Mouse (Mus musculus): ENCODE data around the gene Frmd4a. TPM values are rescaled to one million over a fixed set of nuclear protein-coding genes. Genes with fewer than 3 reads are reported as not detected.

The Frmd4a gene
- total RNA-seq, 2 experiments from 2014 or later = 216 to 254 TPM

DNA sequence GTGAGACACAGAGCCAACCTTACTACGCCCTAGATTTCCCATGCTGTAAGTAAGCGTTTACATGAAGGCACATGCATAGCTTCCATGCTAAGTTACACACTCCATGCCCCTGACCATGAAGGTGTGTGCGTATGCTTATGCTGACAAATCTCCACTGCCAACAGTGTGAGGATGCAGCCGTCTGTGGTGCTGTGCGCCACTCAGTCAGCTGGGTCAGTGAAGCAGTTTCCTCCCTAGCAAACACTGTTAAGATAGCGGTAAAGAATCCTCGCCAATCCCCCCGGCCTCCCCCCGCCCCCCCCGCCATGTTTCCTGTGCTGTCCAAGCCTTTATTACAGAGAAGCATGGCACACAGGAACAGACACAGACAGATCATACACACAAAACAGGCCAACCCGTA, 612.0 kb downstream of the Frmd4a start:
- DNase-seq = no peak
- intact Hi-C loops (cut with DNase I) = no loop called here

DNA sequence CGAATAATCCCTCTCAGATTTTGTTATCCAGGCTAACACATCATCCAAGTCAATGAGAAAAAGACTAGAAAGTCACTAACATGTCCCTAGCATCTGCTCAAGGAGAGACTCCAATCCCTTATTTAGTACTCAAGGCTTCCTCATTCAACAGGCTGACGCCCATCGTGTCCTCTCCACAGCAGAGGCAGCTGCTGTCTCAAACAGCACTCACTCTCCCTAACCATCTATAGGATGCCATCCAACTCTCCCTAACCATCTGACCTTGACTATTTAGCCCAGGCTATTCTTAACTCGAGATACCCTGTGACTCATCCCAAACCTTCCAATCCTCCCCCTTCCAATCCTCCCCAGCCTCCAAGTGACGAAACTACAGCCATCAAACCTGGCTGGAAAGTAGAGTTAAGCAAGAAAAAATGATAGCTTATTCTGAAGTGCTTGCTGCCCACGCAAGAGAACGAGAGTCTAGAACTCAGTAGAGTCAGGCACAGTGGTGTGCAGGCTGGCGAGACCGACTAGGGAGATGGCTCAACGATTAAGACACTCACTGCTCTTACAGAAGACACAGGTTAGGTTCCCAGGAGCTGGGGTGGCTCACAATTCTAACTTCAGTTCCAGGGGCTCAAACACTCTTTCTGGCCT, 612.8 kb downstream of the Frmd4a start:
- intact Hi-C loops (cut with DNase I) = no loop called here

DNA sequence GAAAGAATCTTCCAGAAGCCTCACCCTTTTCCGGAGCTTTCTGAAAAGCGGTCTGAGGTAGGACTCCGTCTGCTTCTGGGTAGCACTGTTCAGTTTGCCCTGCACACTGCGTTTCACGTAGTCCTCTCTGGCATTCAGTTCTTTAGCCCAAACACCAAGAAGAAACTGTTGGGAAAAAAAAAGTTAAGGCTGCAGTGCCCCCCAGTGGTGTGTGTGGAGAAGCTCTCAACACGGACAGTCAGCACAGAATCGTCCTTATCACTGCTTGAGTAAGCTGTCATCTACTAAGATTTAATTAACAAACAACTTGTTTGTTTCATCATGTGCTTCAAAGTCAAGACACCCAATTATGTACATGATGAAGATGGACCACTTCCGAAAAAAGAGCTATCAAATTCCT, 618.3 kb downstream of the Frmd4a start:
- intact Hi-C loops (cut with DNase I) = no loop called here
- peak; percentile 21 for DNase-seq

More for the DNA sequence above, 612.8 kb downstream of the Frmd4a start:
- DNase-seq = no peak

DNA sequence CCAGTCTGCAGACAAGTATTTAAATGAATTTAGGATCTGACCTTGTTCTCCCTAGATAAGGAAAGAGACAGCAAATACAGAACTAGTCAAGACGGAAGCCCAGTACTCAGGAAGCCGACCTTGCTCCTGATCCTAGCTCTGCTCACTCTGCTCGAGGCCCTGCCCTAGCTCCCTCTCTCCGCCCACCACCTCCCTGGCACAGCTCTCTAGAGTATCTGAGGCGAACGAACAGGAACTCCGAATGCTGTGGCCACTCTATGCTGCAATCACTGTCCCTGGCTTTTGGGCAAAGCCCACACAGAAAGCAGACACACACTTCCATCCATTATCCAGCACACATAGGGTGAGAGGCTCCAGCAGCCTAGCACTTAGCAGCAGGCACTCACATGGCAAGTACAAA, 619.1 kb downstream of the Frmd4a start:
- DNase-seq = no peak
- intact Hi-C loops (cut with DNase I) = no loop called here

DNA sequence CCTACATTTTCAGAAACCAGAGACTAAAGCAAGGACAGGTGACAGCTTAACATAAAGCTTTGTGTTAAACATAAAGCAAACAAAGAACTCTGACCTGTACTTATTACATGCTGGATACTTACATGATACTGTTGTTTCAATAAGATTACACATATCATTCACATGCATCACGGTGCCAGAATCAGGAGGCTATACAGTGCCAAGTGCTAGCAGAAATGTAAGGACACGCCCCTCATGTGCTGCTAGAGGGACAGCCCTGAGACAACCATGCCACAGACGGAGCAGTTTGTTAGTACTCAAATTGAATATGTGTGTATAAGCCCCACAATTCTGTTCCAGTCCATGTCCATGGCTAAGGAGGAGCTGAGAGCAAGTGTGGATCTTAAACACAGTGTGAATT, 620.7 kb downstream of the Frmd4a start:
- no peak for DNase-seq
- intact Hi-C loops (cut with DNase I) = no loop called here

DNA sequence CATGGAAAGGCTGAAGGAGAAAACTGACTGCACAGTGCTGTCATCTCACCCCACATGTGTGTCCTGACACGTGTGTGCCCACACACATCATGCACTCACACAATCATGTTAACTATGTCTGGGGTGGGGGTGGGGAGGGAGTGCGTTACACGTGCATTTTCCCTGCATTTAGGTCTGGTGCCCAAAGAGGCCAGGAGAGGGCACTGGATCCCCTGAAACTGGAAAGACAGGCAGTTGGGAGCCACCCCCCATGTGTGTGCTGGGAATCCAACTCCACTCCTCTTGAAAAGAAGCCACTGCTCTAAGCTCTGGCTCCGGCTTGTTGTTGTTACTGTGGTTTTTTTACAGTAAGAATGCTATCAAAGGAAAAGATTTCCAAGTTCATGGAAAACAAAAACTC, 627.5 kb downstream of the Frmd4a start:
- no peak for DNase-seq
- intact Hi-C loops (cut with DNase I) = no loop called here

DNA sequence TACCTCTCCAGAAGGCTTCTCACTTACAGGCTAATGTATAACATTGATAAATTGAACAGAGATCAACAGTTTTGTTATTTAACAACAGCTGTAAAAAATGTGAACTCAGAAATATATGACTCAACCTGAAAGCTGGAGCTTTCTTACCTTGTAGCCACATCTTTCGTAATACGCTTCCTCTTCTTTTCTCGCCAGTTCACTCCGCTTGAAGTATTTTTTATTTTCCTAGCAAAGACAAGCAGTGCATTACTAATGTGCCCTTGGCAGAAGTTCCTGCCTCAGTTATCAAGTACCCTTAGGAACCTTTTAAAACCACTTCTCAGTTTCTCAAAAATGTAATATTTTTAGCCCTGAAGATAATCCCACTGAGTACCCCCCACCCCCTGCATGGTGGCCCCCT, 630.6 kb downstream of the Frmd4a start:
- no peak for DNase-seq
- intact Hi-C loops (cut with DNase I) = no loop called here

DNA sequence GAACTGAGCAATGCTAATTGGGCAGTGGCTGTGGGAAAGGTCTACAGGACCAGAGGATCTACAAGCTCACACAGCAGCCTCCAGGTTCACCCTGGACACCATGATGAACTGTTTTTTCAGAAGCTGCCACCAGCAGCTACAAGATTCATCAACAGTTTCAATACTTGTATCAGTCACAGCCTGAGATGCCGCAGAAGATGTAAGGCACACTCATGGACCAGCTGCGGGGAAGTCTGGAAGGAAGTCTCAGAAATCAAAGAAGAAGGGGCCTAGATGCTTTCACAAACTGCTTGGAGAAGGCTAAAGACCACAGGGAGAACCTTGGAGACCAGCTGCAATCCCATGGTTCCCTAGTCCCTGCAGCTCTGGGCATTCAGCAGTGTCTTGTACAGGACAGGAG, 632.1 kb downstream of the Frmd4a start:
- intact Hi-C loops (cut with DNase I) = loop anchor here (5.0 to 10.0 kb wide), 2 partner anchors 65 to 213 kb away; partner anchors contain the start of gene Bend7

DNA sequence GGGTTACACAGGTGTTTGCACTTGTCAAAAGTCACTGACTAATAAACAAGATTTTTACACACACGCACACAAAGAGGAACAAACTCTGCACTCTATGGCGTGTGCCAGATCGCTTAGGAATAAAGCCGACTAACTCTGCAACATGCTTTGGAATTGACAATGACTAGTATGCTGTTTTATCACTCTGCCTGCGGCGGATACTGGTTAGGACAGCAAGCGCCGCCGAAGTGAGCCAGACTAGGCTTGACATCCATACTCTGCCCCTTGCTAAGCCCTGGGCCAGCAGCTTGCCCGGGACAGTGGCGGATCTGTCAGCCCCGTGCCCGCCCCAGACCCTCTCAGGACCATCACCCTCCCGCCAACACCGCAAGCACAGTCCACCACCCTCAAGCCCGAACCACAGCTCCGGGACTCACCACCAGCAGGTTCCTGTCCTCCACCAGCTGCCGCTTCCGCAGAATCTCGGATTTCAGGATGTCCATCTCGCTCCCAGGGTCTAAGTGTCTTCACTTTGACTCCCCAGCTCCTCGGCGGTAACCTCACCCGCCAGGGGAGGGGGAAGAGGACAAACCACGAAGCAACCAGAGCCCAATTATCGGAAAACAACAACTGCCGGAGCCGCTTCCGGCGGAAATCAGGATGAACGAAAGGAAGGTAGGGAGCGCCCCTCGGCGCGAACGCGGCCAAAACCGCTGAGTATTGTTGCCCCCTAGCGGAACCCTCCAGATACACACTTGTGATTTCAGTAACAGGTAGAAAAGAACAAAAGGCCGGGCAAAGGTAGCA, 634.2 kb downstream of the Frmd4a start, which contains the start of gene Prpf18:
Gene Prpf18, minus strand, starts transcription at position 614 of the 786 bp plus-strand sequence.
- intact Hi-C loops (cut with DNase I) = loop anchor here (5.0 to 10.0 kb wide), 2 partner anchors 63 to 211 kb away; partner anchors contain the start of gene Bend7
- peak; percentile 87 for DNase-seq

More for the DNA sequence above, 632.1 kb downstream of the Frmd4a start:
- no peak for DNase-seq

DNA sequence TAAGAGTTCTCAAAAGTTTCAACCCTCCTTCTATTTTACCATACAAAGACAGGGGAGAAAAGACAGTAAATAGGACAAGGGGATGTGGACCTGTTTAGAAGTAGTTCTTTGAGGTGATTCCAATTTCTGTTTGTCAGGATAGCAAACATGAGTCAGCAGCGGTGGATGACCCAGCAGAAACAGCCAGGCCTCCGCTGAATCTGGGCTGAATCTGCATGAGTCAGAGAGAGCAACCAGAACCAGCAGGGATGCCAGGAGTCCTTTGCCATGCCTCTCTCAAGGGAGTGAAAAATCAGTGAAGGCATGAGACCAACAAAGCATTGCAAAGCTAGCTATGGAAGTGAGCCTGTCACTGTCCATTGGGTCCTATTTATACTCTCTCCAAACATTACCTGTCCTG, 643.2 kb downstream of the Frmd4a start:
- DNase-seq = no peak

More for the DNA sequence above, 643.2 kb downstream of the Frmd4a start:
- intact Hi-C loops (cut with DNase I) = no loop called here

All from left cerebral cortex, postnatal 4 days (tissue).